Mouse (Mus musculus): ENCODE data around the gene Ces3a. TPM values are rescaled to one million over a fixed set of nuclear protein-coding genes. Genes with fewer than 3 reads are reported as not detected.

Gene Ces3a
- polyA plus RNA-seq (2012; rRNA removed) (not detected in 2 replicates), polyA plus RNA-seq (2014; fragmentation: Nextera tagmentation; extraction: Ambion mirVana) (not detected in 2 replicates)

DNA sequence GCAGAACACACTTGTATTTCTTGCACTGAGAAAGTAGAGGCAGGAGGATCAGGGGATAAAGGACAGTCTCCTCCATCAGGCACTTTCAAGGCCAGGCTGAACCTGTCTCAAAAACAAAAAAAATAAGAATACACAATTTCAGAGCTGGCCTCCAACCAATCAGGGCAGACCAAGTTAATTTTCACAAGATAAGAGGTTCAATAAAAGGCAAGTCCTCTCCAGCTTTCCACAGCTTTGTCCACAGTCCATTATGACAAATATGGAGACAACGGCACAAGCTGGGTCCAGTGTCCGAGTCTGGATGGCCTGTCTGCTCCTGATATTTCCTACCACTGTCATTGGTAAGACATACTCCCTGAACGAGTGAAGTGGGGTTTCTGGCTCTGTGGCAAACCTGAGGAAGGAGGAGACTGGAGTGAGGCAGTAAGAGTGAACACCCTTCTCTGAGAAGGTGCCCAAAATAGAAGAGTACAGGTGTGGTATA, at the start of gene Ces3a:
TSS of gene Ces3a (plus strand) at position 231 of the 484 bp plus-strand sequence.
- H3K27ac ChIP-seq (replicated peaks; ENCODE audit: low read depth, low read length): no peak within 1 kb of the TSS
- no peaks in the 10 kb centered on the region for H3K27me3 ChIP-seq (ENCODE audit: control insufficient read depth, insufficient read depth, low read length)
- no peaks in the 10 kb centered on the region for H3K9me3 ChIP-seq (ENCODE audit: control insufficient read depth, low read length)
- no peak for ATAC-seq (ENCODE audit: low FRiP score, low read depth)
- no peak for DNase-seq (ENCODE audit: low spot score)
- no peak for TF ChIP-seq POLR2A (IDR thresholded peaks at IDR 0.05; ENCODE audit: borderline replicate concordance, extremely low read depth, insufficient read depth, insufficient read length)
- WGBS: 76% methylated on average over 3 of the region's 3 CpGs
- no peak within 1 kb of the TSS for H3K4me2 ChIP-seq (replicated peaks; ENCODE audit: low read depth, low read length, severe bottlenecking)
- H3K36me3 ChIP-seq (ENCODE audit: control insufficient read depth, insufficient read depth, low read length): no peaks in the 10 kb centered on the region
- H3K4me3 ChIP-seq (replicated peaks; ENCODE audit: low read length): no peak within 1 kb of the TSS
- no peaks in the 10 kb centered on the region for H3K4me1 ChIP-seq (ENCODE audit: control insufficient read depth, insufficient read depth, low read length)
- no peak within 1 kb of the TSS for H3K9ac ChIP-seq (ENCODE audit: low read depth, low read length, severe bottlenecking)

DNA sequence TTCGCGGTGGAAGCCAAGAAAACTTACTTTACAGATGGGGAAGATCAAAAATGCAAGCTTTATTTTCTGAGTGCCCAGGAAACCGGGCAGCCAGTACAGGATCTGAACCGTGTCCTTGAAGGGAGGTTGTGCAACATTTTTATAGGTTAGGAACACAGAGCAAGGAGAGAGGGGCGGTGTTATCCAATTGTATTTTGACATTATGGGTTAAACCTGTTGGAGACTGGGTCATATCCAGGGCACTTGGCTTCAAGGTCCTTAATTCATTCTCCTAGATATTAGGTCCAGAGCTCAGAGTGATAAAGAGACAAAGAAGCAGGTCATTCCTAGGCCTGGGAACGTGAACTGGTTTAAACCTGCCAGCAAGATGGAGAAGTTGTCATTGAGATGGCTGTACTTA, 49.2 kb upstream of the Ces3a start:
- ATAC-seq (ENCODE audit: low FRiP score, low read depth): no peak
- Histone ChIP-seq H3K4me3 (replicated peaks; ENCODE audit: low read length) (no peak overlapping the region), H3K27ac (replicated peaks; ENCODE audit: low read depth, low read length) (no peak overlapping the region), H3K9ac (ENCODE audit: low read depth, low read length, severe bottlenecking) (no peak overlapping the region), H3K9me3 (ENCODE audit: control insufficient read depth, low read length) (no peaks in the 10 kb centered on the region), H3K36me3 (ENCODE audit: control insufficient read depth, insufficient read depth, low read length) (no peaks in the 10 kb centered on the region), H3K4me1 (ENCODE audit: control insufficient read depth, insufficient read depth, low read length) (no peaks in the 10 kb centered on the region), H3K4me2 (replicated peaks; ENCODE audit: low read depth, low read length, severe bottlenecking) (no peak overlapping the region), H3K27me3 (ENCODE audit: control insufficient read depth, insufficient read depth, low read length) (no peaks in the 10 kb centered on the region)
- DNase-seq (ENCODE audit: low spot score): no peak
- no peak for TF ChIP-seq POLR2A (IDR thresholded peaks at IDR 0.05; ENCODE audit: borderline replicate concordance, extremely low read depth, insufficient read depth, insufficient read length)
- 83% methylated on average over 6 of the region's 6 CpGs for WGBS

DNA sequence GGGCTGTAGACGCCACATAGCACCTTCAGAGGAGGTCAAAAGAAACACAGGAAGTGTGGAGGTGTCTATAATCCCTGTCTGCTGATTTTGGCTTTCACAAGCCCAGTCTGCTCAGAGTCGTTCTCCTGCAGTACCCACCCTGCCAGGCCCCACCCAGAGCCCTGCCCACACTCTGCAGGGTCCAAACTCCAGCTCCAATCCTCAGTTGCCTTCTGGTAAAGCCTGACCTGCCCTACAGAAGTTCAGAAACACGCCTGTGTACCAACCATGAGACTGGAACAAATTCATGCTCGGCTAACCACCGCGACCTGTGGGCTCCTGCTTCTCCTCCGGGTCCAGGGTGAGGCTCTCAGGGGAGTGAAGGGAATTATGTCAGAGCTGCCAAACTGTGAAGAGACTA, 47.8 kb upstream of the Ces3a start, which contains the start of gene Ces2h:
TSS of gene Ces2h (plus strand) at position 268 of the 400 bp plus-strand sequence.
- 84% methylated on average over 7 of the region's 7 CpGs for WGBS

DNA sequence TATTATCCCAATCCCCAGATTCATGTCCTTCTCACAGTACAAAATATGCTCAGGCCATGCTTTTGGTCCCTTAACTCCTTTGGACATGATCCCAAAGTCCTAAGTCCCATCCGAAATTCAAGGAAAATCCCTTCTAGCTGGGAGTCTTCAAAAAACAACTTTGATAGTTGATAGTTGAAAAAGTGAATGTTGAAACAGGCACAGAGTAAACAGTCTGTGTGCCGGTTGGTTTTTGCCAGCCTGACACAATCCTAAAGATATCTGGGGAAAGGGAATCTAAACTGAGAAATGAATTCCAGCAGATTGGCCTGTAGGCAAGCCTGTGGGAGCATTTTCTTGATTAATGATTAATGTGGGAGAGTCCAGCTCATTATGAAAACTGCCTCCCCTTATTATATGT, 38.4 kb upstream of the Ces3a start:
- no peaks in the 10 kb centered on the region for H3K27me3 ChIP-seq (ENCODE audit: control insufficient read depth, insufficient read depth, low read length)
- H3K9me3 ChIP-seq (ENCODE audit: control insufficient read depth, low read length): no peaks in the 10 kb centered on the region
- H3K27ac ChIP-seq (replicated peaks; ENCODE audit: low read depth, low read length): no peak overlapping the region
- no peak overlapping the region for H3K4me2 ChIP-seq (replicated peaks; ENCODE audit: low read depth, low read length, severe bottlenecking)
- DNase-seq (ENCODE audit: low spot score) (no peak), ATAC-seq (ENCODE audit: low FRiP score, low read depth) (no peak)
- H3K36me3 ChIP-seq (ENCODE audit: control insufficient read depth, insufficient read depth, low read length): no peaks in the 10 kb centered on the region
- H3K9ac ChIP-seq (ENCODE audit: low read depth, low read length, severe bottlenecking): no peak overlapping the region
- H3K4me3 ChIP-seq (replicated peaks; ENCODE audit: low read length): no peak overlapping the region
- H3K4me1 ChIP-seq (ENCODE audit: control insufficient read depth, insufficient read depth, low read length): no peaks in the 10 kb centered on the region
- 91% methylated on average over 2 of the region's 2 CpGs for WGBS
- TF ChIP-seq POLR2A (IDR thresholded peaks at IDR 0.05; ENCODE audit: borderline replicate concordance, extremely low read depth, insufficient read depth, insufficient read length): no peak

More for the DNA sequence above, 47.8 kb upstream of the Ces3a start, which contains the start of gene Ces2h:
- Histone ChIP-seq H3K4me1 (ENCODE audit: control insufficient read depth, insufficient read depth, low read length) (no peaks in the 10 kb centered on the region), H3K27me3 (ENCODE audit: control insufficient read depth, insufficient read depth, low read length) (no peaks in the 10 kb centered on the region), H3K27ac (replicated peaks; ENCODE audit: low read depth, low read length) (no peak within 1 kb of the TSS), H3K4me2 (replicated peaks; ENCODE audit: low read depth, low read length, severe bottlenecking) (no peak within 1 kb of the TSS), H3K9ac (ENCODE audit: low read depth, low read length, severe bottlenecking) (no peak within 1 kb of the TSS), H3K4me3 (replicated peaks; ENCODE audit: low read length) (no peak within 1 kb of the TSS), H3K36me3 (ENCODE audit: control insufficient read depth, insufficient read depth, low read length) (no peaks in the 10 kb centered on the region), H3K9me3 (ENCODE audit: control insufficient read depth, low read length) (no peaks in the 10 kb centered on the region)
- ATAC-seq (ENCODE audit: low FRiP score, low read depth) (no peak), DNase-seq (ENCODE audit: low spot score) (no peak)
- TF ChIP-seq POLR2A (IDR thresholded peaks at IDR 0.05; ENCODE audit: borderline replicate concordance, extremely low read depth, insufficient read depth, insufficient read length): no peak

DNA sequence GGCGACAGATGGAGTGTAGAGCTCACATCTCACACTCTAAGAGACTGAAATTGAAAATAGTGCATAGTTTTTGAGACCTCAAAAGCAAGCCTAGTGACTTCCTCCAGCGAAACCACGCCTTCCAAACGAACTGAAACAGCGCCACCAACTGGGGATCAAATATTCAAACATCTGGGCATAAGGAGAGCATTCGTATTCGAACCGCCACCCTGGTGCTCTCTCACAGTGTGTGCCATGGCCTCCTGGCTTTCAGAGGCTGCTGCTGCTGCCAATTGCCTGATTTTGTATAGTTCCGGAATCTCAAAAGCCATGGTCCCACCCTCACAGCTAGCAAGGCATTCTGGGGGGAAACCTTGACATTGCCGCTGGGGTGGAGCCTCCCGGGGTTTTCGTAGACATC, 37.3 kb upstream of the Ces3a start:
- no peak overlapping the region for H3K4me3 ChIP-seq (replicated peaks; ENCODE audit: low read length)
- no peak for DNase-seq (ENCODE audit: low spot score)

More for the DNA sequence above, 37.3 kb upstream of the Ces3a start:
- ATAC-seq (ENCODE audit: low FRiP score, low read depth): no peak
- TF ChIP-seq POLR2A (IDR thresholded peaks at IDR 0.05; ENCODE audit: borderline replicate concordance, extremely low read depth, insufficient read depth, insufficient read length): no peak
- no peak overlapping the region for H3K4me2 ChIP-seq (replicated peaks; ENCODE audit: low read depth, low read length, severe bottlenecking)
- no peaks in the 10 kb centered on the region for H3K9me3 ChIP-seq (ENCODE audit: control insufficient read depth, low read length)
- no peaks in the 10 kb centered on the region for H3K4me1 ChIP-seq (ENCODE audit: control insufficient read depth, insufficient read depth, low read length)
- H3K27ac ChIP-seq (replicated peaks; ENCODE audit: low read depth, low read length): no peak overlapping the region
- no peaks in the 10 kb centered on the region for H3K36me3 ChIP-seq (ENCODE audit: control insufficient read depth, insufficient read depth, low read length)
- H3K9ac ChIP-seq (ENCODE audit: low read depth, low read length, severe bottlenecking): no peak overlapping the region
- 77% methylated on average over 12 of the region's 12 CpGs for WGBS
- no peaks in the 10 kb centered on the region for H3K27me3 ChIP-seq (ENCODE audit: control insufficient read depth, insufficient read depth, low read length)
